Mouse (Mus musculus) monocyte, adult 2 months (primary cell): ENCODE results near the gene Igsf9b.

Experiments
- DNase-seq, 2 experiments: peaks; one replicate each; pipeline ENCODE4 v3.0.0; 2022; ENCODE audit warnings: low spot score in 2 of 2, low read depth in 1 of 2

Igsf9b gene

DNA sequence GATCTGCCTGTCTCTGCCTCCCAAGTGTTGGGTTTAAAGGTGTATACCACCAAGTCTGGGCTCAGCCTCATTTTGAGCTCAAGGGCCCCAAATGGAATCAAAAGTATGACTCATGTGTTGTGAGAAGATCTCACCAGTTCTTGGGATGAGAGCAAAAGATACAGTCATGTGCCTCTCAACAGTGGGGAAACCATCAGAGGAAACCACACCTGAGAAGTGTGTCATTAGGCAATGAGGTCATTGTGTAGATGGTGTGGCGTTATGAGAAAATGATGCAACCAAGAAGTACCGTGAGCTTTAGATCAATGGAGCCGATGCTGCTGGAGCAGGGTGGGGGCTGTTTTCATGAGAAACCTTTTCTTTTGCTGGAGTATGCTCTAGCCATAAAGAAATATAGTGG lies 28.6 kb downstream of the Igsf9b start:
- DNase-seq, result no peak

GRCm38 (mm10) chr9:27330374-27330773 lies 31.4 kb downstream of the Igsf9b start:
- no peak for DNase-seq

DNA sequence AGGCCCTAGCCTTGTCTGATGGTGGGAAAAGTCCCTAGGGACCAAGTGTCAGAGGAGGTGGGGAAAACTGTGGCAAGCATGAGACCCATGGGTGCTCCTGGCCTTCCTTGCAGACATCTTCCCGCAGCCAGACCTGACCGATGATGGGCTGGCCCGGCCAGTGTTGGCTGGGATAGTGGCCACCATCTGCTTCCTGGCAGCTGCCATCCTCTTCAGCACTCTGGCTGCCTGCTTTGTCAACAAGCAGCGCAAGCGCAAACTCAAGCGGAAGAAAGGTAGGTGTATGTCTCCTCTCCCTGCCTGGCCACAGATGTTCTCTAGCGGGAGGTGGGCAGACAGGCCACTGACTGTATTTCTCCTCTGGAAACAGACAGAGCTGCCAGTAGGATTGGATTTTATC lies 32.5 kb downstream of the Igsf9b start:
- no peak for DNase-seq

DNA sequence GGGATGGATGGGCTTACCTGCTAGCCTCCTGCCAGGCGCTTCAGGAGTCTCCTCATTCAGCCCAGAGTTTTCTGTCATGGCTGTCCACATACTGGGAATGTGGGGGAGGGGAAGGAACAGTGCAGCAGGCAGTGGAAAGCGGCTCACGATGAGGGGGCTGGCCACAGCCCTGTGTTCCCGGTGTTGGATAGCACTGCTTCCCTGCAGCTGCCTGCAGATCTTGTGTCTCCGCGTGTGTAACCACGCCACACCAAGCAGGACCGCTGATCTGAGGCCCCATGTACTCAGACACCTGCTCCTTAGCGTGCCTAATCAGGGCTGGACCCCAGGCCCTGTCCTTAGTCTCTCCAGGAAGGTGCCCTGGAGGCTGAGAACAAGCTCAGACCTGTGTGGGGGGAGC lies 35.9 kb downstream of the Igsf9b start:
- no peak for DNase-seq

GRCm38 (mm10) chr9:27336962-27337636 lies 38.1 kb downstream of the Igsf9b start:
- no peak for DNase-seq

- DNase-seq, result no peak
These were observed 40.2 kb downstream of the Igsf9b start for GRCm38 (mm10) chr9:27339168-27339567.

GRCm38 (mm10) chr9:27346541-27347269 lies 47.7 kb downstream of the Igsf9b start:
- DNase-seq, result no peak

DNA sequence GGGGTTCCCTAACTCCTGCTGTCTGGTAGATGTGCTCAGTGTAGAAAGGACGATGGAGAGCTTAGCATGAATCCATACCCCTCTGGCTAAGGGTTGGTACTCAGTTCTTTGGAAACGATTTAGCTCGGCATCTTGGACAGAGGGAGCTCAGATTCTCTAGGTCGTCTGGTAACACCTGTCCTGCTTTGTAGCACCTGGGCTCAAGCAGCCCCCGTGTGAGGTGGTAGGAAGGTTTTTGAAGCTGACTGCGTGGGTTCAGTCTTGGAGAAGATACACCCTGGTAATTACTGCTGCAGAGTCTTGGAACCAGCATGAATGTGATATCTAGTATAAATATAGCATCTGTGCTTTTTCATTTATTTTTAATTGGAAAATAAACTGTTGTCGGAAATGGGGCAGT lies 54.1 kb downstream of the Igsf9b start:
- no peak for DNase-seq

GRCm38 (mm10) chr9:27357893-27358292 lies 58.9 kb downstream of the Igsf9b start:
- DNase-seq, result no peak

DNA sequence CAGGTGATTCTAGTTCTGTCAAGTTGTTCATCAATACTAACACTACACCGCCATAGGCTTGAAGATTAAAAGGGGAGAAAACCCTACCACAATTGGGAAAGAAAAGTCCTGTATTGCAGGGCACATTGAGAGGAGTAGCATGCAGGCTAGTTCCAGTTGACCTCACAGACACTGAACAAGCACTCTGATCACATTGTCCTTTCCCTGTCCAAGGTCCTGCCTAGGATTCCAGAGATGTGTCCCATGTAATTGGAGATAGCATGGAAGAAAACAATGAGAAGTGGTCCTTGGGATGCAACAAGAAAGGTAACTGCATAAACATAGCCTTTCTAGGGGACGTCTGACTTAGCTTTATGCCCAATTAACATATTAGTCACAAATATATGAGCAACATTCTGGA lies 68.2 kb downstream of the Igsf9b start:
- no peak for DNase-seq

GRCm38 (mm10) chr9:27369108-27369507 lies 70.1 kb downstream of the Igsf9b start:
- DNase-seq, result no peak

GRCm38 (mm10) chr9:27375746-27376145 lies 76.7 kb downstream of the Igsf9b start:
- DNase-seq, result no peak

DNA sequence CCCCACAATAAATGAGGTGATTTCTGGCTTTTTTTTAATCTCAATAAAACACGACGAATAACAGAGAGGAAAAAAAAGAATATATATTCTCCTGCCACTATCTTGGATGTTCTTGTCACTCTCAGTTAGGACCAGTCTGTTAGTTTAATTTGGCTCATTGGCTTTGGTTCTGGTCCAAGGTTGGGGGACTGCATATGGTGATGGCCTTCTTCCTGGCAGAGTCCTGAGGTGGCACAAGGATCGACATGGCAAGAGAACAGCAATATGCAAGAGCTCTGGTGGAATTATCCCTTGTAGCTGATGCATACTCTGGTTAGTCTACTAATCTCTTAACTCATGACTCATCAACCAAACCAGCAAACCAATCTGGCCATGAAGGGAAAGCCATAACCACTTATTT lies 87.9 kb downstream of the Igsf9b start:
- no peak for DNase-seq

- DNase-seq, result no peak
These were observed 97.5 kb downstream of the Igsf9b start, which contains the start of gene Spata19 for GRCm38 (mm10) chr9:27396500-27396899. Gene Spata19 (plus strand): TSS chr9:27396800.

DNA sequence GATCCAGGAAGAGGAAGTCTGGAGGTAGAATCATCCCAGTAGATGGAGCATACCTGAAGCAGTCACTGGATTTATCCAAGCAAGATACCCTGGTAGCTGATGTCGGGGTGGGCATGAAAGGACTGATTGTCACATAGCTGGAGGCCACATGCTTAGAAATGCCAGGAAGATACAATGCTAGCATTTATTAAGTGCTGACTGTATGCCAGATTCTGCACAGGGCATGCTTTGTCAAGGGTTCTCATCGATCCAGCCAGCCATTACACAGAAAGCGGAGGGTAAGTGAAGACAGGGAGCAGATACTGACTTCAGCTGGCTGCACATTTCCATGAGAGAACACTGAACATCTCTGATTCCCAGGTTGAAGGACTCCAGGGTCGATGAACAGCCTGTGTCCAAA lies 102.2 kb downstream of the Igsf9b start:
- DNase-seq, result no peak
